Comparison of ENCODE assay signal across 7 mouse cellular contexts in genomic region chr15:100614996-100615824, GRCm38 (mm10). TPM values are rescaled to one million over a fixed set of nuclear protein-coding genes. Genes with fewer than 3 reads are reported as not detected.
DNase-seq lines count a peak whose midpoint lies in the region; ATAC-seq lines count a peak whose summit lies in the region.

TSS of gene Dazap2 (plus strand) at chr15:100615349.

- peak; percentile 98 to 99 for DNase-seq in adrenal gland, adult 18-20 months (ENCODE audit: low spot score in 2 of 2)
- peak; percentile 99 for DNase-seq in embryo, embryonic 11 days
- DNase-seq in gastrocnemius, postnatal 36 days = peak; percentile 98
- peak; percentile 99 for DNase-seq in left cerebral cortex, postnatal 25 days (ENCODE audit: low spot score in 2 of 2)
- peak; percentile 99 for DNase-seq in midbrain, embryonic 10.5 days (ENCODE audit: low spot score)
- peak; percentile 94 for DNase-seq in right cerebral cortex, postnatal 4 days

- H3K27me3 ChIP-seq in intestine, embryonic 15.5 days (replicated peaks) = no peaks in the 10 kb centered on the region
- H3K27me3 ChIP-seq in midbrain, embryonic 10.5 days (ENCODE audit: low read depth, poor library complexity, severe bottlenecking) = peaks cover 23% of the 10 kb centered on the region

- no peaks in the 10 kb centered on the region for H3K9me3 ChIP-seq in intestine, embryonic 15.5 days
- no peaks in the 10 kb centered on the region for H3K9me3 ChIP-seq in midbrain, embryonic 10.5 days (replicated peaks)

- H3K4me1 ChIP-seq in intestine, embryonic 15.5 days (replicated peaks) = peaks cover 17% of the 10 kb centered on the region
- H3K4me1 ChIP-seq in midbrain, embryonic 10.5 days = peaks cover 29% of the 10 kb centered on the region

- peaks cover 6% of the 10 kb centered on the region for H3K36me3 ChIP-seq in intestine, embryonic 15.5 days
- peaks cover 32% of the 10 kb centered on the region for H3K36me3 ChIP-seq in midbrain, embryonic 10.5 days

- peak within 1 kb of the TSS; percentile 96 for H3K4me3 ChIP-seq in intestine, embryonic 15.5 days (replicated peaks)
- H3K4me3 ChIP-seq in midbrain, embryonic 10.5 days = peak within 1 kb of the TSS; percentile 92

- H3K27ac ChIP-seq in intestine, embryonic 15.5 days = peak within 1 kb of the TSS; percentile 99
- peak within 1 kb of the TSS; percentile 97 for H3K27ac ChIP-seq in midbrain, embryonic 10.5 days (replicated peaks)

- ATAC-seq in intestine, embryonic 15.5 days = peak; percentile 94

- H3K4me2 ChIP-seq in intestine, embryonic 15.5 days (replicated peaks) = peak within 1 kb of the TSS; percentile 90

- WGBS in intestine, embryonic 15.5 days = under 1% methylated on average over 77 of the region's 99 CpGs
- WGBS in midbrain, embryonic 10.5 days = under 1% methylated on average over 93 of the region's 99 CpGs

- peak within 1 kb of the TSS; percentile 92 for H3K9ac ChIP-seq in intestine, embryonic 15.5 days

- intact Hi-C loops in gastrocnemius, postnatal 36 days (cut with DNase I) = loop anchor here (5.0 kb wide), 2 partner anchors 67 to 148 kb away; partner anchors contain the start of gene Letmd1
- intact Hi-C loops in left cerebral cortex, postnatal 25 days (cut with DNase I) = loop anchor here (1.0 to 2.0 kb wide), 2 partner anchors 16 to 120 kb away; partner anchors contain the start of genes Csrnp2 and Pou6f1

RNA-seq across cellular contexts. Expression of gene Dazap2, which starts in this region (rescaled TPM):
- 100 to 1,000 TPM; 169 to 241 TPM for total RNA-seq in adrenal gland, adult 18-20 months (2021)
- total RNA-seq in gastrocnemius, postnatal 36 days (2021) = 10 to 100 TPM; 50.3 to 66.5 TPM
- polyA plus RNA-seq in intestine, embryonic 15.5 days (2015; fragmentation: Nextera tagmentation; extraction: Ambion mirVana) = 245 and 263 TPM in 2 replicates
- total RNA-seq in left cerebral cortex, postnatal 25 days (2021) = 100 to 1,000 TPM; 109 to 112 TPM
- polyA plus RNA-seq in midbrain, embryonic 10.5 days (2016; fragmentation: Nextera tagmentation; extraction: Ambion mirVana) = 231 and 250 TPM in 2 replicates

Comparison
In these comparisons a context has a peak if more than half of its experiments do, and no peak if none do; other contexts are left out.
1. Peak in every context shown above with its lines: DNase-seq, ATAC-seq, H3K4me3 ChIP-seq and H3K27ac ChIP-seq.